Mouse (Mus musculus) G1E (cell line): ENCODE measurements around the gene Runx2. TPM values are rescaled to one million over a fixed set of nuclear protein-coding genes. Genes with fewer than 3 reads are reported as not detected.

ENCODE experiments used
- ATAC-seq: 2 replicates; pipeline ENCODE4 v1.8.0; 2016; ENCODE audit warnings: mild to moderate bottlenecking; ENCODE audit not compliant: insufficient number of reproducible peaks, poor library complexity, low FRiP score, severe bottlenecking; ENCODE audit errors: extremely low read depth
- DNase-seq: peaks from one replicate; pipeline ENCODE4 v3.0.0; 2012; ENCODE audit warnings: low spot score
- H3K27me3 ChIP-seq: 2 replicates; pipeline ENCODE4 v1.6.1; 2012; ENCODE audit warnings: mild to moderate bottlenecking, low read length, inconsistent platforms; ENCODE audit not compliant: insufficient read depth
- H3K36me3 ChIP-seq: replicated peaks from 2 replicates; pipeline ENCODE3; 2012; ENCODE audit warnings: mild to moderate bottlenecking, inconsistent platforms
- H3K4me1 ChIP-seq: 2 replicates; pipeline ENCODE4 v1.6.1; 2012; ENCODE audit warnings: low read depth, low read length, inconsistent platforms, mixed read lengths; ENCODE audit not compliant: insufficient read depth
- H3K4me3 ChIP-seq: 2 replicates; pipeline ENCODE4 v1.5.1; 2012; ENCODE audit warnings: low read depth, mild to moderate bottlenecking, inconsistent platforms, low read length, moderate library complexity, mixed read lengths
- H3K9me3 ChIP-seq: replicated peaks from 2 replicates; pipeline ENCODE4 v1.6.1; 2012; ENCODE audit warnings: inconsistent platforms
- CTCF ChIP-seq: IDR thresholded peaks from 2 replicates; pipeline ENCODE4 v1.5.1; 2012; ENCODE audit warnings: low read depth, low read length, inconsistent platforms, mixed read lengths
- GATA1 ChIP-seq: IDR thresholded peaks from 2 replicates; pipeline ENCODE4 v1.6.1; 2012; ENCODE audit warnings: borderline replicate concordance, low read length, inconsistent platforms, mixed read lengths
- GATA2 ChIP-seq: IDR thresholded peaks from 2 replicates; pipeline ENCODE4 v1.6.1; 2012; ENCODE audit warnings: low read depth, low read length, inconsistent platforms, borderline replicate concordance
- POLR2AphosphoS5 ChIP-seq: IDR thresholded peaks from 2 replicates; pipeline ENCODE4 v1.6.1; 2012; ENCODE audit warnings: low read depth, low read length, inconsistent platforms; ENCODE audit not compliant: insufficient replicate concordance
- TAL1 ChIP-seq: conservative IDR thresholded peaks from 2 replicates; pipeline ENCODE4 v1.6.1; 2012; ENCODE audit warnings: low read depth, low read length, inconsistent platforms, mixed read lengths
- polyA plus RNA-seq: library from polyadenylated mRNA; stranded (reverse); fragments of >175 nt; gene quantifications from 2 replicates; pipeline ENCODE4 v1.2.3, GENCODE M21; 2012
- total RNA-seq, 2 experiments: library from RNA; stranded (forward) in 1 of 2; stranded (reverse) in 1 of 2; fragments of 200-1000 nt in 1 of 2; fragments of >200 nt in 1 of 2; fragmentation: Nextera tagmentation in 1 of 2; gene quantifications; 2 replicates each; pipeline ENCODE4 v1.2.3; 2014 to 2017

The Runx2 gene
- total RNA-seq (2014; fragmentation: Nextera tagmentation) (2.0 TPM in 1 of 2 replicates, not detected in the other), total RNA-seq (2017) (0.05 TPM in 1 of 2 replicates, not detected in the other), polyA plus RNA-seq (0.05 TPM in 1 of 2 replicates, not detected in the other)

DNA sequence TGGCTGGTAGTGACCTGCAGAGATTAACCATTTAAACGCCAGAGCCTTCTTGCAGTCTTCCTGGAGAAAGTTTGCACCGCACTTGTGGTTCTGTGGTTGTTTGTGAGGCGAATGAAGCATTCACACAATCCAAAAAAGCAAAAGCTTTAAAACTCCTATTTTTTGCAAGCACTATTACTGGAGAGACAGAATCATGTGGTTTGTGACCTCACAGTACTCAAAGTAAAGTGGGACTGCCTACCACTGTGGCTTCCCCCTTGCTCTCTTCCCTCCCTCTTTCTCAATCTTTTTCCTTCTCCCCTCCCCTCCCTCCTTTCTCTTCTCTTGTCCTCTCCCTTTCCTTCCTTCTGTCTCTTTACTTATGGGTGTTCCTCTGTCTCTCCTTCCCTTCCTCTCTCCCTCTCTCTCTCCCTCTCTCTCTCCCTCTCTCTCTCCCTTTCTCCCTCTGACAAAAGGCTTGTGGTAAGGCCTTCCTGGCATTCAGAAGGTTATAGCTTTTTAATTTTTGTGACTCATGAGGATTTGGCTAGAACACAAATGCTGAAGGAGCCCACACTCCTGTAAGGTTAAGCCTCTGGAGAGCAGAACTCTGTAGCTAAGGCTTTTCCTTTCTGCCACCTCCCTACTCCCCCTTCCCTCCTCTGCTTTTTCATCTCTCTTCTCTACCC, at the start of gene Runx2:
Runx2 (minus strand) TSS at position 290 of the 668 bp plus-strand sequence.
- H3K27me3 ChIP-seq: no peaks in the 10 kb centered on the region
- H3K4me3 ChIP-seq: no peak within 1 kb of the TSS
- DNase-seq: no peak
- no peaks in the 10 kb centered on the region for H3K9me3 ChIP-seq
- no peaks in the 10 kb centered on the region for H3K36me3 ChIP-seq
- ATAC-seq: no peak
- no peak for TF ChIP-seq GATA2
- TF ChIP-seq CTCF: no peak
- TF ChIP-seq GATA1: no peak
- no peak for TF ChIP-seq POLR2AphosphoS5
- no peak for TF ChIP-seq TAL1
- no peaks in the 10 kb centered on the region for H3K4me1 ChIP-seq

- TF ChIP-seq GATA2: no peak
- TF ChIP-seq TAL1: no peak
- Histone ChIP-seq H3K4me3 (no peak overlapping the region), H3K36me3 (no peaks in the 10 kb centered on the region), H3K27me3 (no peaks in the 10 kb centered on the region), H3K9me3 (no peaks in the 10 kb centered on the region), H3K4me1 (no peaks in the 10 kb centered on the region)
- ATAC-seq: no peak
- no peak for DNase-seq
Observed at GRCm38 (mm10) chr17:44863165-44863564, 48.6 kb upstream of the Runx2 start.

GRCm38 (mm10) chr17:44842184-44842583, 27.6 kb upstream of the Runx2 start:
- Histone ChIP-seq H3K9me3 (no peaks in the 10 kb centered on the region), H3K4me3 (no peak overlapping the region), H3K36me3 (peaks cover 2% of the 10 kb centered on the region), H3K4me1 (no peaks in the 10 kb centered on the region), H3K27me3 (no peaks in the 10 kb centered on the region)
- no peak for TF ChIP-seq CTCF
- no peak for TF ChIP-seq GATA1
- no peak for TF ChIP-seq GATA2
- TF ChIP-seq TAL1: no peak
- TF ChIP-seq POLR2AphosphoS5: no peak
- ATAC-seq (no peak), DNase-seq (no peak)

- Histone ChIP-seq H3K9me3 (no peaks in the 10 kb centered on the region; the same call in 1 of the 2 replicates), H3K27me3 (no peaks in the 10 kb centered on the region), H3K4me3 (no peak overlapping the region), H3K36me3 (no peaks in the 10 kb centered on the region), H3K4me1 (no peaks in the 10 kb centered on the region)
- TF ChIP-seq GATA1 (no peak), POLR2AphosphoS5 (no peak), TAL1 (no peak), CTCF (no peak)
- ATAC-seq (no peak), DNase-seq (no peak)
Observed at GRCm38 (mm10) chr17:44831201-44831600, 16.6 kb upstream of the Runx2 start.

DNA sequence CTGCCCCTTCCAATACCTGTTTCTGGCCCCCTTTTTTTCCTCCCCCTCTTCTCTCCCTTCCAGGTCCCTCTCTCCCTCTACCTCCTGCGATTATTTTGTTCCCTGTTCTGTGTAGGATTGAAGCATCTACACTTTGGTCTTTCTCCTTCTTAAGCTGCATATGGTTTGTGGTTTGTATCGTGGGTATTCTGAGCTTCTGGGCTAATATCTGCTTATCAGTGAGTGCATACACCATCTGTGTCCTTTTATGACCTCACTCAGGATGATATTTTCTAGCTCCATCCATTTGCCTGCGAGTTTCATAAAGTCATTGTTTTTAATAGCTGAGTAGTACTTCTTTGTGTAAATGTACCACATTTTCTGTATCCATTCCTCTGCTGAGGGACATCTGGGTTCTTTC, 15.0 kb upstream of the Runx2 start:
- no peak for DNase-seq

DNA sequence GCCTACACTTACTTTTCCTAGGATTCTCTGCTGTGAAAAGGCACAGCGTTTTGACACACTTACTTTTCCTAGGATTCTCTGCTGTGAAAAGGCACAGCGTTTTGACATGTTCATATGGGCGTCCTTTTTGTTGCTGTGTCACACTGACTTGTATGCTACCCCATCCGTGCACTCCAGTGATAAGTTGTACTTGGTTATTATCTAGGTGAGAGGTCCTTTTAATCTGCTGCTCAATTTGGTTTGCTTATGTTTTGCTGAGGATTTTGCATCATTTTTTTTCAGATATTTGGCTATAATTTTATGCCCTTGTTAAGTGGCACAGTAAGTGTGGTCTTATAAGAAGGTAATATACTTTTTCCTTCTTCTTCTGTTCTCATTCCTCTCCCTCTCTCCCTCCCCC, 13.4 kb upstream of the Runx2 start:
- no peaks in the 10 kb centered on the region for H3K4me1 ChIP-seq
- ATAC-seq (no peak), DNase-seq (no peak)
- H3K9me3 ChIP-seq: no peaks in the 10 kb centered on the region; the same call in 1 of the 2 replicates
- H3K36me3 ChIP-seq: no peaks in the 10 kb centered on the region
- H3K4me3 ChIP-seq: no peak overlapping the region
- TF ChIP-seq GATA2: no peak
- no peak for TF ChIP-seq GATA1
- no peak for TF ChIP-seq CTCF
- no peak for TF ChIP-seq TAL1
- no peak for TF ChIP-seq POLR2AphosphoS5
- no peaks in the 10 kb centered on the region for H3K27me3 ChIP-seq

More for the DNA sequence above, 15.0 kb upstream of the Runx2 start:
- Histone ChIP-seq H3K27me3 (no peaks in the 10 kb centered on the region), H3K36me3 (no peaks in the 10 kb centered on the region), H3K4me3 (no peak overlapping the region), H3K9me3 (no peaks in the 10 kb centered on the region; the same call in 1 of the 2 replicates), H3K4me1 (no peaks in the 10 kb centered on the region)
- ATAC-seq: no peak
- TF ChIP-seq GATA1 (no peak), GATA2 (no peak), TAL1 (no peak), POLR2AphosphoS5 (no peak), CTCF (no peak)

GRCm38 (mm10) chr17:44827124-44827523, 12.5 kb upstream of the Runx2 start:
- no peaks in the 10 kb centered on the region for H3K27me3 ChIP-seq
- no peaks in the 10 kb centered on the region; the same call in 1 of the 2 replicates for H3K9me3 ChIP-seq
- no peak for TF ChIP-seq GATA2
- TF ChIP-seq POLR2AphosphoS5: no peak
- no peak for TF ChIP-seq GATA1
- TF ChIP-seq CTCF: no peak
- no peak for TF ChIP-seq TAL1
- H3K36me3 ChIP-seq: no peaks in the 10 kb centered on the region
- no peak for ATAC-seq
- no peaks in the 10 kb centered on the region for H3K4me1 ChIP-seq
- no peak for DNase-seq
- H3K4me3 ChIP-seq: no peak overlapping the region
